Mouse (Mus musculus) cerebellum, postnatal 14 days (tissue): ENCODE results near the gene Ap5s1.

Experiments used
- DNase-seq, 2 experiments: peaks; one replicate each; pipeline ENCODE4 v3.0.0; 2021; ENCODE audit warnings: mixed read lengths in 2 of 2

Gene Ap5s1

GRCm38 (mm10) chr2:131206778-131207177 lies at the start of gene Ap5s1:
TSS of gene Ap5s1 (plus strand) at chr2:131207078.
- no peak for DNase-seq

GRCm38 (mm10) chr2:131159491-131159910 lies 47.4 kb upstream of the Ap5s1 start:
- DNase-seq, result no peak

GRCm38 (mm10) chr2:131159938-131160581 lies 46.8 kb upstream of the Ap5s1 start, which contains the start of gene 1700037H04Rik:
TSS of gene 1700037H04Rik (minus strand) at chr2:131160081.
- DNase-seq, result peak; percentile 97 to 98

- DNase-seq, result no peak
These were observed 46.2 kb upstream of the Ap5s1 start for GRCm38 (mm10) chr2:131160671-131161111.

GRCm38 (mm10) chr2:131163924-131164323 lies 43.0 kb upstream of the Ap5s1 start:
- no peak for DNase-seq

- DNase-seq, result no peak
These were observed 40.7 kb upstream of the Ap5s1 start for GRCm38 (mm10) chr2:131166172-131166571.

GRCm38 (mm10) chr2:131167984-131168383 lies 38.9 kb upstream of the Ap5s1 start:
- DNase-seq, result no peak

- no peak for DNase-seq
These were observed 38.0 kb upstream of the Ap5s1 start for GRCm38 (mm10) chr2:131168914-131169313.

- DNase-seq, result no peak
These were observed 35.9 kb upstream of the Ap5s1 start for GRCm38 (mm10) chr2:131170936-131171335.

GRCm38 (mm10) chr2:131171401-131172104 lies 35.3 kb upstream of the Ap5s1 start:
- peak; percentile 58 to 68 for DNase-seq

GRCm38 (mm10) chr2:131172322-131172721 lies 34.6 kb upstream of the Ap5s1 start:
- no peak for DNase-seq

GRCm38 (mm10) chr2:131174700-131175099 lies 32.2 kb upstream of the Ap5s1 start:
- peak; percentile 55 to 78 for DNase-seq

GRCm38 (mm10) chr2:131175286-131175944 lies 31.5 kb upstream of the Ap5s1 start:
- no peak for DNase-seq

- DNase-seq, result no peak
These were observed 31.0 kb upstream of the Ap5s1 start for GRCm38 (mm10) chr2:131175945-131176309.

- no peak for DNase-seq
These were observed 30.4 kb upstream of the Ap5s1 start for GRCm38 (mm10) chr2:131176491-131176890.

GRCm38 (mm10) chr2:131177932-131178331 lies 28.9 kb upstream of the Ap5s1 start:
- DNase-seq, result peak; percentile 33 to 37

GRCm38 (mm10) chr2:131178828-131179245 lies 28.0 kb upstream of the Ap5s1 start:
- DNase-seq, result peak; percentile 59 to 66

- DNase-seq, result peak; percentile 75 to 82
These were observed 27.5 kb upstream of the Ap5s1 start for GRCm38 (mm10) chr2:131179246-131179886.

GRCm38 (mm10) chr2:131179990-131180587 lies 26.8 kb upstream of the Ap5s1 start, which contains the start of gene Cenpb:
TSS of gene Cenpb (minus strand) at chr2:131180067.
- peak; percentile 91 to 94 for DNase-seq

GRCm38 (mm10) chr2:131186343-131186742 lies 20.5 kb upstream of the Ap5s1 start:
- no peak for DNase-seq

- peak; percentile 83 to 87 for DNase-seq
These were observed 19.9 kb upstream of the Ap5s1 start, which contains the start of the genes Cdc25b and Spef1 for GRCm38 (mm10) chr2:131186771-131187601. TSS of gene Cdc25b (plus strand) at chr2:131186949. TSS of gene Spef1 (minus strand) at chr2:131187282.

GRCm38 (mm10) chr2:131187602-131187922 lies 19.3 kb upstream of the Ap5s1 start:
- no peak for DNase-seq
